Mouse (Mus musculus): ENCODE data around the gene Sptan1. TPM values are rescaled to one million over a fixed set of nuclear protein-coding genes. Genes with fewer than 3 reads are reported as not detected.
A peak's percentile ranks its signal among the peaks of the same experiment; 100 is the strongest.
"Not testable (repeated sequence)": the region's sequence is repeated elsewhere in the genome, so short reads cannot be mapped to it uniquely, and the experiment has no call there.

Sptan1 gene
- polyA plus RNA-seq, 2 experiments = 14.5 to 21.1 TPM

DNA sequence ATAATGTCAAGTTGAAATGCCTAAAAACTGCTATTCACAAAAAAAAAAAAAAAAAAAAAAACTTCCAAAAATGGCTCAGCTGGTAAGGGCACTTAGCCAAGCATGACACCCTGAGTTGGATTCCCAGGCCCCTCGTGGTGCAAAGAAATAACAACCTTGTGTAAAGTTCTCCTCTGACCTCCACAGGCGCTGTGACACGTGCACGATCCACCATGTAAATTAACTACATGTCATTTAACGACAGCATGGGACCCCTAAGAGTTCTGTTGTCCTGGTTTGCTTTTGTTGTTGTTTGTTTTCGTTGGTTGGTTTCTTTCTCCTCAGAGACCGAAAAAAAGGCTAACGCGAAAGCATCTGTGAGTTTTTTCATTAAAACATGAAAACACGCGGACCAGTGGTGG, 82.7 kb downstream of the Sptan1 start:
- Histone ChIP-seq H3K4me3 (ENCODE audit: insufficient read depth in 1 of 2, low read depth in 2 of 2, low read length in 2 of 2) (peak overlapping the region; percentile 64 to 70), H3K27ac (peak overlapping the region; percentile 58), H3K36me3 (replicated peaks; ENCODE audit: control insufficient read depth, insufficient read depth, low read depth) (no peaks in the 10 kb centered on the region), H3K27me3 (ENCODE audit: control insufficient read depth, insufficient read depth, low read length) (no peaks in the 10 kb centered on the region), H3K9ac (replicated peaks) (peak overlapping the region; percentile 50), H3K4me1 (replicated peaks; ENCODE audit: control insufficient read depth in 2 of 2, insufficient read depth in 2 of 2, low read length in 1 of 2) (peaks cover 11 to 16% of the 10 kb centered on the region in 2 experiments), H3K4me2 (ENCODE audit: low read depth) (peak overlapping the region; percentile 74), H3K9me3 (ENCODE audit: control insufficient read depth, low read length) (no peaks in the 10 kb centered on the region)
- WGBS (ENCODE audit: insufficient replicate concordance) = 30% methylated on average over 11 of the region's 11 CpGs
- TF ChIP-seq EP300 (IDR thresholded peaks at IDR 0.05; ENCODE audit: low read depth) = no peak
- TF ChIP-seq CTCF (IDR thresholded peaks at IDR 0.05; ENCODE audit: low read depth) = no peak
- ATAC-seq (ENCODE audit: insufficient read depth) = no peak
- DNase-seq (ENCODE audit: low read depth in 3 of 3, low spot score in 3 of 3) = no peak

DNA sequence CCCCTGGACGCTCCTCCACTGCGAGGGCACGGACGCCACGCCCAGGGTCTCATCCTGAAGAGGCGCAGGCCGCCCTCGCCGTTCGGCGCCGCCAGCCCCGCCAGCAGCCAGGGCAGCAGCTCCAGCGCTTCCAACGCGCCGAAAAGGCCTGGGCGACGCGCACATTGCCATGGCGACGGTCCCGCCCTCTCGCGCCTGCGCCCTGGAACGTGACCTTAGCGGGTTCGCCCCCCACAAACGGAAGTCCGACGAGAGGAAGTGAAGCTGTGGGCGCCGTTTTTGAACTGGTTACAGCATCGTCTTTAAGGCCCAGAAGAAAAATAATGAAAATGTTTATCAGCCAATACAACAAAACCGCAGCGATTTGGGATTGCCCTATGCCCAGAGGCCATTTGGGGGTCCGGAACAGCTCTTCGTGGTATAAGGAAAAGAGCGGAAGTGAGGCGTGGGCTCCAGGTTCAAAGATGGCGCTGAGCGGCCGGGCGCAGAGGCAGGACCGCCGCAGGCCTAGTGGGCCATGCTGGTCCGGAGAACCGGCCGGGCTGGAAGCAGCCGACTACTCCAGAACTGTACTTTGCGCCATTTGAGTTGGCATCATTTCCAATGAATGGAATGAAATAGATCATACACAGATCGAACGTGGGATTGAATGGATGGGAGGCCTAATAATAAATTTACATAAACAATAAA, 83.5 kb downstream of the Sptan1 start, which contains the start of gene Wdr34:
TSS of gene Wdr34 (minus strand) at position 183 of the 690 bp plus-strand sequence.
- TF ChIP-seq CTCF (IDR thresholded peaks at IDR 0.05; ENCODE audit: low read depth) = no peak
- TF ChIP-seq EP300 (IDR thresholded peaks at IDR 0.05; ENCODE audit: low read depth) = 0 out of 2 replicates have a peak, but pooled peaks have one; percentile 9
- Histone ChIP-seq H3K9ac (replicated peaks) (peak within 1 kb of the TSS; percentile 68), H3K27ac (peak within 1 kb of the TSS; percentile 63), H3K36me3 (replicated peaks; ENCODE audit: control insufficient read depth, insufficient read depth, low read depth) (no peaks in the 10 kb centered on the region), H3K27me3 (ENCODE audit: control insufficient read depth, insufficient read depth, low read length) (no peaks in the 10 kb centered on the region; the same call in 1 of the 2 replicates), H3K9me3 (ENCODE audit: control insufficient read depth, low read length) (no peaks in the 10 kb centered on the region), H3K4me1 (replicated peaks; ENCODE audit: control insufficient read depth in 2 of 2, insufficient read depth in 2 of 2, low read length in 1 of 2) (peaks cover 11 to 16% of the 10 kb centered on the region in 2 experiments), H3K4me3 (ENCODE audit: insufficient read depth in 1 of 2, low read depth in 2 of 2, low read length in 2 of 2) (peak within 1 kb of the TSS; percentile 64 to 70), H3K4me2 (ENCODE audit: low read depth) (peak within 1 kb of the TSS; percentile 74)
- DNase-seq (ENCODE audit: low read depth in 3 of 3, low spot score in 3 of 3) = peak; percentile 93 to 94 (median 94)
- WGBS (ENCODE audit: insufficient replicate concordance) = under 1% methylated on average over 54 of the region's 54 CpGs
- ATAC-seq (ENCODE audit: insufficient read depth) = peak; percentile 93

DNA sequence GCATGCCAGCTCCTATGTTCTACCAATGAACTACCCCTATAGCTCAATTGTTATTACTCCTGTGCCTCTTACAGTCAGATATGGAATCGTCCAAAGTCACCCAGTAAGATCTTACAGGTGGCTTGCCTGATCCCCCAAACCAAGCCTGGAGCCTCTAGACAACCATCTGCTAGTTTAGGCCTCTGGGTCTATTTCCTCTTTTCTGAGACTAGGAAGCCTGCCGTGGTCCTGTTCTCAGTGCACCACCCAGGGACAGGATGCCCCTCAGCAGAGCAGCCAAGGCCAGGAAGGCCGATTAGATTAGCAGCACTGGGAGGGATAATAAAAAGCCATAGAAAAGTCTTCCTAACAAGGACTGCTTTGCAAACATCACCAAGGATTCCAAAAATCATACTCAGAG, 84.5 kb downstream of the Sptan1 start:
- no peaks in the 10 kb centered on the region; the same call in 1 of the 2 replicates for H3K27me3 ChIP-seq (ENCODE audit: control insufficient read depth, insufficient read depth, low read length)
- H3K36me3 ChIP-seq (replicated peaks; ENCODE audit: control insufficient read depth, insufficient read depth, low read depth) = no peaks in the 10 kb centered on the region
- peak overlapping the region; percentile 74; the same call in 1 of the 2 replicates for H3K4me2 ChIP-seq (ENCODE audit: low read depth)
- peaks cover 11 to 16% of the 10 kb centered on the region in 2 experiments for H3K4me1 ChIP-seq (replicated peaks; ENCODE audit: control insufficient read depth in 2 of 2, insufficient read depth in 2 of 2, low read length in 1 of 2)
- no peak overlapping the region for H3K9ac ChIP-seq (replicated peaks)
- no peak for ATAC-seq (ENCODE audit: insufficient read depth)
- no peak overlapping the region for H3K4me3 ChIP-seq (ENCODE audit: insufficient read depth in 1 of 2, low read depth in 2 of 2, low read length in 2 of 2)
- DNase-seq (ENCODE audit: low read depth in 3 of 3, low spot score in 3 of 3) = no peak
- no peak for TF ChIP-seq CTCF (IDR thresholded peaks at IDR 0.05; ENCODE audit: low read depth)
- TF ChIP-seq EP300 (IDR thresholded peaks at IDR 0.05; ENCODE audit: low read depth) = no peak
- 11% methylated on average over 3 of the region's 3 CpGs for WGBS (ENCODE audit: insufficient replicate concordance)
- H3K27ac ChIP-seq = no peak overlapping the region
- no peaks in the 10 kb centered on the region for H3K9me3 ChIP-seq (ENCODE audit: control insufficient read depth, low read length)

DNA sequence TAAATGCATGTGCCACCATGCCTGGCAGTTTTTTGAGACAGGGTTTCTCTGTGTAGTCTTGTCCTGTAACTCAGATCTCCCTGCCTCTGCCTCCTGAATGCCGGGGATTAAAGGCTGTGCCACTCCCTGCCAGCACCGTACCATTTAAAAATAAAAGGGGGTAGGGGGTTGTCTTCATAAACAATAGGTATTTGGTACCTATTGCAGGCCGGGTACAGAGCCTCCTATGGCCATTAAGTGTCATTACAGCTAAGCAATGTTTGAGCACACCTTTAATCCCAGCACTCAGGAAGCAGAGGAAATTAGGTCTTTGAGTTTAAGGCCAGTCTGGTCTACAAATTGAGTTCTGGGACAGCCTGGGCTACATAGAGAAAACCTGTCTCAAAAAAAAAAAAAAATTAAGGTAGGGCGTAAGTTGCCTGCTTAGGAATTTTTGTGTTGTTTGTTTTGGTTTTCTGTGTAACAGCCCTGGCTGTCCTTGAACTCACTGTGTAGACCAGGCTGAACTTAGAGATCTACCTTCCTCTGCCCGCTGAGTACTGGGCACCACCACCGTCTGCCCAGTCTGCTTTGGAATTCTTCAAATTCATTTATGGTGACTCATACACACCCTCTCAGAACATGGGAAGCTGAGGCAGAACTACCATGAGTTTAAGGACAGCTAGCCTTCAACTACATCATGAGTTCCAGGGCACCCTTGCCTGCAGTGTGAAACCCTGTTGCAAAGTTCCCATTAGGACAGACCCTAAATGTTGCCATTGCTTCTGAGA, 86.8 kb downstream of the Sptan1 start:
- H3K4me2 ChIP-seq (ENCODE audit: low read depth) = no peak overlapping the region
- no peaks in the 10 kb centered on the region; the same call in 1 of the 2 replicates for H3K27me3 ChIP-seq (ENCODE audit: control insufficient read depth, insufficient read depth, low read length)
- ATAC-seq (ENCODE audit: insufficient read depth) = no peak
- peaks cover 11 to 18% of the 10 kb centered on the region in 2 experiments for H3K4me1 ChIP-seq (replicated peaks; ENCODE audit: control insufficient read depth in 2 of 2, insufficient read depth in 2 of 2, low read length in 1 of 2)
- no peak overlapping the region for H3K4me3 ChIP-seq (ENCODE audit: insufficient read depth in 1 of 2, low read depth in 2 of 2, low read length in 2 of 2)
- no peaks in the 10 kb centered on the region for H3K9me3 ChIP-seq (ENCODE audit: control insufficient read depth, low read length)
- WGBS (ENCODE audit: insufficient replicate concordance) = 29% methylated on average over 6 of the region's 6 CpGs
- TF ChIP-seq EP300 (IDR thresholded peaks at IDR 0.05; ENCODE audit: low read depth) (no peak), CTCF (IDR thresholded peaks at IDR 0.05; ENCODE audit: low read depth) (peak; percentile 58)
- H3K9ac ChIP-seq (replicated peaks) = no peak overlapping the region
- no peak for DNase-seq (ENCODE audit: low read depth in 3 of 3, low spot score in 3 of 3)
- no peaks in the 10 kb centered on the region for H3K36me3 ChIP-seq (replicated peaks; ENCODE audit: control insufficient read depth, insufficient read depth, low read depth)
- no peak overlapping the region for H3K27ac ChIP-seq

DNA sequence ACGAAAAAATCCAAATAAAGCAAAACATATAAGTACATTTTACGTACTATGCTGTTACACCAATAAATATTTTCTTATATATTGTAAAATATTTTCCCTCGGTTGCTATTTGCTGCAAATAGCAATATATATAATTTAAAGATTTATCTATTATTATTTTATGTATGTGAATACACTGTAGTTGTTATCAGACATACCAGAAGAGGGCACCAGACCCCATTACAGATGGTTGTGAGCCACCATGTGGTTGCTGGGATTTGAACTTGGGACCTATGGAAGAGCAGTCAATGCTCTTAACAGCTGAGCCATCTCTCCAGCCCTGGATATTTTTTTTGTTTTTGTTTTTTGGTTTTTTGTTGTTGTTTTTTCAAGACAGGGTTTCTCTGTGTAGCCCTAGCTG, 90.0 kb downstream of the Sptan1 start:
- not testable (repeated sequence) for H3K27me3 ChIP-seq (ENCODE audit: control insufficient read depth, insufficient read depth, low read length); H3K9ac ChIP-seq (replicated peaks); H3K4me3 ChIP-seq (ENCODE audit: insufficient read depth in 1 of 2, low read depth in 2 of 2, low read length in 2 of 2); H3K27ac ChIP-seq; H3K36me3 ChIP-seq (replicated peaks; ENCODE audit: control insufficient read depth, insufficient read depth, low read depth); ATAC-seq (ENCODE audit: insufficient read depth); H3K4me2 ChIP-seq (ENCODE audit: low read depth); H3K9me3 ChIP-seq (ENCODE audit: control insufficient read depth, low read length); DNase-seq (ENCODE audit: low read depth in 3 of 3, low spot score in 3 of 3); H3K4me1 ChIP-seq (replicated peaks; ENCODE audit: control insufficient read depth in 2 of 2, insufficient read depth in 2 of 2, low read length in 1 of 2)
- 76% methylated on average over 3 of the region's 3 CpGs for WGBS (ENCODE audit: insufficient replicate concordance)
